Mouse (Mus musculus) brown adipose tissue, adult 24 weeks (tissue): ENCODE results near the gene Armc6. TPM values are rescaled to one million over a fixed set of nuclear protein-coding genes. Genes with fewer than 3 reads are reported as not detected.

Experiments used
- H3K27ac ChIP-seq: fragments of 200-500 bp; replicated peaks from 2 replicates; pipeline ENCODE4 v1.5.1; 2012; ENCODE audit warnings: low read depth, mild to moderate bottlenecking, low read length
- H3K4me1 ChIP-seq: fragments of 200-500 bp; 2 replicates; pipeline ENCODE4 v1.6.1; 2012; ENCODE audit warnings: low read length, mixed read lengths; ENCODE audit not compliant: control insufficient read depth, insufficient read depth, insufficient read length
- H3K4me3 ChIP-seq: fragments of 200-500 bp; 2 replicates; pipeline ENCODE4 v1.5.1; 2012; ENCODE audit warnings: low read depth, mild to moderate bottlenecking, low read length, moderate library complexity; ENCODE audit not compliant: insufficient read depth
- polyA plus RNA-seq: library from polyadenylated mRNA; stranded (reverse); fragments of >200 nt; gene quantifications from 2 replicates; pipeline ENCODE4 v1.2.4, GENCODE M21; 2012; ENCODE audit not compliant: missing spikeins, insufficient read depth, insufficient read length

Gene Armc6
- polyA plus RNA-seq, 1 experiment = 6.7 TPM

DNA sequence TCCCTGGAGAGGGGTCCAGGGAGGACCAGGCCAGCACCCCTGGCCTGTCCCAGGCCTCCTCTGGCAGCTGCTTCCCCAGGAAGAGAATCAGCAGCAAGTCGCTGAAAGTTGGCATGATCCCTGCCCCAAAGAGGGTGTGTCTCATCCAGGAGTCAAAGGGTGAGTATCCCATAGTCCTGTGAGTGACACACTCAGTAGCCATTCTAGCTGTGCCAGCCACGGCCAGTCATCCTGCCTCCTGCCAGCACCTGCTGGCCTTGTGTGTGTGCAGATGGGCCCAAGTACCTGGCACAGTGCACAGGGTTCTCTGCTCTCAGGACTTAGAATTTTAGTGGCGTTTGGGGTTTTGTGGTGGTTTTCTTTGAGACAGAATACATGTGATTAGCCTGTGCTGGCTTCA is 23.2 kb upstream of the Armc6 start:
- H3K4me3 ChIP-seq = no peak overlapping the region
- H3K27ac ChIP-seq = no peak overlapping the region
- no peaks in the 10 kb centered on the region for H3K4me1 ChIP-seq

DNA sequence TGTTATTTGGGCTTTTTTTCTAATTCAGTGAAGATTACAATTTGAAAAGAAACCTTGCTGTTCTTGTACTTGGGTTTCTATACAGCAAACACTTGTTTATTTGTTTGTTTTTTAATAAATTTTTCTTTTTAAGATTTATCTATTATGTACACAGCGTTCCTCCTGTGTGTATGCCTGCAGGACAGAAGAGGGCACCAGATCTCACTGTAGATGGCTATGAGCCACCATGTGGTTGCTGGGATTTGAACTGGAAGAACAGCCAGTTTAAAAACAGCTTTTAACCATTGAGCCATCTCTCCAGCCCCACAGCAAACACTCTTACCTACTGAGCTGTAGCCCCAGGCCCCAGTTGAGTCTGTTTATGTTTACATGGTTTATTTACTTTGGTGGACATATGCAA is 20.4 kb upstream of the Armc6 start:
- Histone ChIP-seq H3K4me1 (no peaks in the 10 kb centered on the region), H3K27ac (no peak overlapping the region), H3K4me3 (no peak overlapping the region)

DNA sequence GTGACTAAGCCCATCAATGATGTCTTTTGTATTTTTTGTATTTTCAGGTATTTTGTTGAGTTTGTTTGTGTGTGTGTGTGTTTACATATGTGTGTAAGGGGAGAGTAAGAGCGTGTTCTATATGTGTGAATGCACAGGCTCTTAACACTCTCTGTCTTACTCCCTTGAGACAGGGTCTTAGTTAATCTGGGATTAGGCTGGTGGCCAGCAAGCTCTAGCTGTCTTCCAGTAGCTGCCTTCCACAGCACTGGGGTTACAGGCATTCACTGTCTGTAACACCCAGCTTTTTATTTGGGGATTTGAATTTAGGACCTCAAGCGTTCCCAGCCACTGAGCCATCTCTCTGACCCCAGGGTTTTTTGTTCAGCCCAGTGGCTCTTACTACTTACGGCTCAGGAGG is 13.6 kb upstream of the Armc6 start:
- H3K27ac ChIP-seq = no peak overlapping the region
- no peak overlapping the region for H3K4me3 ChIP-seq
- no peaks in the 10 kb centered on the region for H3K4me1 ChIP-seq

DNA sequence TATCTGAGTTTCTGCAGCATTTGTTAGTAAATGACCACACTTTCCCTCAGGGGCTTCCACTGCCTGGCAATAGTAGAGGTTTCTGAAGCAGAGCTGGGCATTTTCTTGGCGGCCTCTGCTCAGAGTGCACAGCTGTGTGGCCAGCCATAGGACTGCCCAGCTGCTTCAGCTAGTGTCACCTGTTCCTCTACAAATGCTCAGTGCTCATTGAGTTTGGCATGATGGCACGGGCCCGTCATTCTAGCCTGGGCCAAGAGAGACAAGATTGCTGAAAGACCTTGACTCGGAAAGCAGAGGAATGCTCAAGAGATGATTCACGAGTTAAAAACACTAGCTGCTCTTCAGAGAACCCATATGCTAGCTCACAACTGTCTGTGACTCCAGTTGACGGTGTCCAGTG is 12.4 kb upstream of the Armc6 start:
- H3K27ac ChIP-seq = no peak overlapping the region
- H3K4me1 ChIP-seq = no peaks in the 10 kb centered on the region
- H3K4me3 ChIP-seq = no peak overlapping the region

DNA sequence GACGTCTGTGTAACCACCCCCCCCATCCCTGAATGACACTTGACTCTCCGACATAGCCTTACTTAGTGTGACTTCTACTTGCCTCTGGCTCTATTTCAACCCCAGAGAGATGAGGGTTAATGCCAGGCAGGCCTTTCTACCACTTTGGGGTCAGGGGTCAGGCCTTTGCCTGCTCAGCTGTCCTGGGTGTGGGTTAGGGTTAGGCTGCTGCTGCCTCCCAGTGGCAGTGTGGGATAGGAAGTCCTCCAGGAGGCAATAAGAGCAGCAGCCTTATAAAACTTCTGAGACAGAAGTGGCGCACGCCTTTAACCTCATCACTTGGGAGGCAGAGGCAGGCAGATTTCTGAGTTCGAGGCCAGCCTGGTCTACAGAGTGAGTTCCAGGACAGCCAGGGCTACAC is 6.4 kb upstream of the Armc6 start:
- no peaks in the 10 kb centered on the region for H3K4me1 ChIP-seq
- no peak overlapping the region for H3K27ac ChIP-seq
- H3K4me3 ChIP-seq = no peak overlapping the region

DNA sequence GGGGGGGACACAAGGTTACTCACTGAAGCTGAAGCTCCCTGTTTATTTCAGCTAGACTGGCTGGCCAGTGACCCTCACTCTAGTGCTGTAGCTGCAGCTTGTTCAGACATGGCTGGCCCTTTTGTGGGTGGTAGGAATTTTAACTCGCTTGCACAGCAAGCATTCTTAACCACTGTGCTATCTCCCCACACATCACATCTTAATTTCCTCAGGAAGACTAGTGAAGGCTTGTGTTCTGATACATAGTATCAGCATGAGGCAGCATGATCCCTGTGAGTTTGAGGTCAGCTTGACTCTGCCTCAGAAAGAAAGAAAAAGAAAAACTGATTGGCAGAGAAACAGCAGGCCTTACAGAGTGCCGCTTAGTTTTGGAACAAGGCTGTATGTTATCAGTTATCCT is 3.6 kb upstream of the Armc6 start:
- no peak overlapping the region for H3K27ac ChIP-seq
- no peak overlapping the region for H3K4me3 ChIP-seq
- H3K4me1 ChIP-seq = no peaks in the 10 kb centered on the region

DNA sequence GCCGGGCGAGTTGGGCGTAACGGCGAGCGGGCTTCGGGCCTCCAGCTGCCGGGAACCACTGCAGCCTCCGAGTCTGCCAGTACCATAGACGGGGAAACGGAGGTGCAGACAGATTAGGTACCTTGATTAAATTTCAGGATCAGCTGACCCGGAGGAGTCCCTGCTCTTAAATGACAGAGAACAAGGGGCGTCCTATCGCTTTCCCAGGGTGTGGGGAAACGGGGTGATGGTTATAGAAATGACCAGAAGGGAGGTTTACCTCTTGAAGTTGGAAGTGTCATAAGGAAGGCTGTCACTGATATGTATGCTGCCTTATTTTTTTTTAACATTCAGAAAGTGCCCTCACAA is 489 bp upstream of the Armc6 start:
- Histone ChIP-seq H3K4me3 (peak overlapping the region; percentile 60), H3K4me1 (no peaks in the 10 kb centered on the region), H3K27ac (no peak overlapping the region)

DNA sequence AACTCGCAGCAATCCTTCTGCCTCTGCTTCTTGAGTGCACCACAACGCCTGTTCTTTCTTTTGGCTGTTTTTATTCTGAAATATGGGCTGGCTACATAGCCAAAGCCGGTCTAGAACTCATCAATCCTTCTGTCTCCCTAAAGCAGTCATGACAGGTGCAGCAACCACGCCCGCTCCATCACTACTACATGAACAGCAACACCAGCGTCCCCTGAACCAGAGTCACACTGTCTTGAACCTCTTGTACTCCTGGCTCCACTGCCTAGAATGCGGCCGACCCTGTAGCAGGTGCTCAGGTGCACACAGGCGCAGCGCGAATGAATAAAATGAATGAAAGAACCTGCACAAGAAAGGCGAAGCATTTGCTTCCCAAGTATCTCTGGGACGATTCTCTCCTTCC is 660 bp downstream of the Armc6 start:
- H3K4me1 ChIP-seq = no peaks in the 10 kb centered on the region
- H3K4me3 ChIP-seq = peak overlapping the region; percentile 80
- H3K27ac ChIP-seq = no peak overlapping the region

DNA sequence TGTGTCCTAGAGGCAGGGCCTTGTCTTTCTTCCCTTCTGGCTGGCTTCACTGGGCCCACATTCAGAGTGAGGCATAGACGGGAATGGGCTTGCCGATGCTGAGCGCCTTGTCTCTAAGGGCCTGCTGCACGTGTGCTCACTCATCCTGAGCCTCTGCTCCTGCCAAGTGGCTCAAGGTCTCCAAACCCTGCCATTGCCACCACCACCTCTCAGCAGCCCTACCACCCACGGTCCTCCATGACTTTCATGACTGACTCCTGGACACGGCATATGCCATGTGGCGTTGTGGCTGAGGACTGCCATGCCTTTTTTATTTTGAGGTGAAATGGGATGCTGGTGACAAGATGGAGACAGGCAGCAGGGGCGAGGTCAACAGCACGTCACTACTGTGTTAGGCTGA is 3.4 kb downstream of the Armc6 start:
- H3K27ac ChIP-seq = no peak overlapping the region
- H3K4me1 ChIP-seq = no peaks in the 10 kb centered on the region
- no peak overlapping the region for H3K4me3 ChIP-seq

DNA sequence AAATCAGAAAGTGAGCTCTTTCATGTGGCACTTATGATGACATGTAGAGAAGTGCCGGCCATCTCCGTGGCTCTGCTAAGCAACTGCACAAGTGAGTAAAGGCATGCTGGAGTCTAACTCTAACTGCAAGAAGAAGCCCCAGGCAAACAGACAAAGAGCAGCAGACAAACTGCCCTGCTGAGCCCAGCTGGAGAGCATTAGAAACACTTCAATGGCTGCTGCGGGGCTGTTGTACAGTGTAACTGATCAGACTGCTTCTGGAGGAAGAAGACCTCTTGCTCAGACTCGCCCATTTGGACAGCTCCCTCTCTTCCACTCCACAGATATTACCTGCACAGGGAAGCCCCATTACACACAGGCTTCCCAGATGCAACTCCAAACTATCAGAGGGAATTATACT is 6.3 kb downstream of the Armc6 start:
- Histone ChIP-seq H3K27ac (no peak overlapping the region), H3K4me1 (peaks cover 3% of the 10 kb centered on the region; the same call in 1 of the 2 replicates), H3K4me3 (no peak overlapping the region)

DNA sequence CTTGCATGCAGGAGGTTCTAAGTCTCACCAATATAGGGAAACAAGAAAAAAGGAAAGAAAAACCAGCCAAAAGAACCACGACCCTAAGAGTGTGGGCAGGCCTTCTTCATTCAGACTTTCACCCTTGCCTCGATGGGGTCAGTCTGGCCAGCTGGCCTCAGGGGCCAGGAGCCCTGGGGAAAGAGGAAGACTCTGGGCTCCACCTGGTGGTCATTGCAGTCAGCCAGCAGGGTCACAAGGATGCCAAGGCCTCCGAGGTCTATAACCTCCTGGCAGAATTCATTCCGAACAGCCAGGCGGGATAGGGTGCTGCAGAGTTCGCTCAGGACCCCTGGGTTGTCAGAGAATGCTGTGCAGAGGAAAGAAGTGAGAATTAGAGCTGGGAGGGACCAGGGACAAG is 10.9 kb downstream of the Armc6 start:
- no peak overlapping the region for H3K4me3 ChIP-seq
- H3K27ac ChIP-seq = peak overlapping the region; percentile 90

DNA sequence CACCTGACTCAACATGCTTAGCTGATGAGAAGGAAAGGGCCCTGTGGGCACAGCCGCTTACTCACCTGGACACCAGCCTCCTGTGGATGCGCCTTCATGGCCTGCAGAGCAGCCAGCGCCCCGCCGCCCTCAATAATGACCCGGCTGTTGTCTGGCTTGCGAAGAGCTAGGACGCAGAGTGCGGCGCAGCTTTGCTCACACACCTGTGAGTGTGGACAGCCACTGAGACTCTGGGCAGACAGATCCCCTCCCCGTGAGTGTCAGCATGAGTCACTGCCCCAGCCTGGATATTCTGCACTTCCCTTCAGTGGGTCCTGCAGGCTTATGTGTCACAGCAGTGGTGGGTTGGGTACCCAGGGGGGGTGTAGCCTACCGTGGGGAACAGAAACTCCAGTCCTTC is 12.2 kb downstream of the Armc6 start:
- peak overlapping the region; percentile 90 for H3K27ac ChIP-seq
- peaks cover 28% of the 10 kb centered on the region for H3K4me1 ChIP-seq
- H3K4me3 ChIP-seq = no peak overlapping the region

More for the DNA sequence above, 10.9 kb downstream of the Armc6 start:
- H3K4me1 ChIP-seq = peaks cover 25% of the 10 kb centered on the region

DNA sequence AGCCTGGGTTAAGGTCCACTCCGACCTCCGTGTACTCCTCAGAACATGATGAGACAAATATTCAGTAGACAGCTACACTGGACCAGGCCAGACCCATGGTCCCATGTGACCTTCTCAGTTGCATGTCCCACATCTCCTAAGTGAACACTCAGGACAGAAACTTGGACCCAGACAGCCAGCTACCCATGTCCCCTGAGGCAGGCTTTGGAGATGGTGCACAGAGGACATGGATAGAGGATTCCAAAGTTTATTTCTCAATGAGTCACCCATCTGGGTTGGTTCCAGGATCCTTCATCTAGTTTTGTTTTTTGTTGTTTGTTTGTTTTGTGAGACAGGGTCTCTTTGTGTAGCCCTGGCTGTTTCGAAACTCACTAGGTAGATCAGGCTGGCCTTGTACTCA is 13.4 kb downstream of the Armc6 start:
- H3K4me3 ChIP-seq = no peak overlapping the region
- H3K27ac ChIP-seq = peak overlapping the region; percentile 98
- H3K4me1 ChIP-seq = peaks cover 28% of the 10 kb centered on the region

DNA sequence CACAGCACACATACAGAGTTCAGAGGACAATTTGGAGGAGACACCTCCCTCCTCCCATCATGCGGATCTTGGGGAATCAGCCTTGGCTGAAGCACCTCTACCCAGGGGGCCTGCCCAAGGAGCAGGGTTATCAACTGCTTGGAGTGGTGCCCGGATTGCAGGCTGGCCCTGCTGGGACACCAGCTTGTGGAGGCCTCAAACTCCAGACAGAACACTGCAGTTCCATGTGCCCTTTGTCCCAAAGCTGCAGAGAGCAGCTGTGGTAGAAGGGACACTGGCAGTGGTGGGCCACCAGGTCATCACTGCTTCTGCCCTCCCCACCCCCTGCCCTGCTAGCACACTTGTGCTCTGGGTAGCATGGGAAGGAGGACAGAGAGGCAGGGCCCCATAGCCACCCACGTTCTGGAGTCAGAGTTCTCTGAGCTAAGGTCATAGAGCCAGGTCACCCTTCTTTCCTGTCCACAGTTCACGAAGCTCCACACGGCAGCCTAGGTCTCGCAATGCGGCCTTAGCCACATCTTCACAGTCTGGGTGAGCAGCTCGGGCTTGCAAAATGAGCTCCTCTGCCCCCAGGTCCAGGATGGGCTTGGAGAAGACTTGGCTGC is 13.9 kb downstream of the Armc6 start:
- no peak overlapping the region for H3K4me3 ChIP-seq
- H3K27ac ChIP-seq = peak overlapping the region; percentile 100

DNA sequence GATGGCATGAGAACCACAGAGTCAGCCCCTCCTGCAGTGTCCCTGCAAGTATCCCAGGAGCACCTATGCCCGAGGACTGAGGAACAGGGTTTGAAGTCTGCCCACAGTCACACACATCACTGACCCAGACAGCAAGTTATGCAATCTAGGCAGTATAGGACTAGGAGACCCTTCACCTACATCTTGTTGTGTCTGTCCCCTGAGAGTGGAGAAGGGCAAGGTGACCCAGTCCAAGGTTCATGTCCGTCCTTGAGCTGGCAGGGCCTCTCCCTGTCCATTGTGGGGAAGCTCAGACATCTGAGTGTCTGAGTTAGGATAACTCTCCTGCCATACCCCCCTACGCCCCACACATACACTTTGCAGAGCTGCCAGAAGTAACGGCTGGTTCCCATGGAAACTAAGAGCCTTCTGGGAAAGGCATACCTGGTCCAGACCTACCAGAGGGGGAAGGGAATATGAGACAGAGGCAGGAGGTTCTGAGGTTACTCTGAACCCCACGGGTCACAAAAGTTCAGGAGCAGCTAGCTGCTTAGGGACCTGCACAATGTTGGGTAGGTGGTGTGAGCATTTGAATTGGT is 15.1 kb downstream of the Armc6 start:
- Histone ChIP-seq H3K4me1 (peaks cover 29% of the 10 kb centered on the region), H3K27ac (peak overlapping the region; percentile 100), H3K4me3 (no peak overlapping the region)

More for the DNA sequence above, 13.9 kb downstream of the Armc6 start:
- peaks cover 32% of the 10 kb centered on the region for H3K4me1 ChIP-seq

DNA sequence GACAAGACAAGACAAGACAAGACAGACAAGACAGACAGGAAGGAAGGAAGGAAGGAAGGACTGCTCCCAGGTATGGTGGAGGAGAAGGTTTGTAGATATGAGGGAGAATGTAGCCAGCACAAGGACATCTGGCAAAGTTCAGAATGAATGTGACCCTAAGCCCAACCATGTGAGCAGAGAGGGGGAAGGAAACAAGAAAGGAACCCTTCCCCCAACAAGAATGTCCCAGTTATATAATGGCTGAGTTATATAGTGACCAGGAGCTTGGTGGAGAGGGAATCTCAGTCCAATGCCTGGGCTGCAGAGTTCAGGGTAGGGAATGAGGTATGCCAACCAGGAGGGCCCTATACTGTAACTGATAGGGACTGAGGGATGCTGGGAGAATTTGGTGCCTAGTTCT is 16.8 kb downstream of the Armc6 start:
- Histone ChIP-seq H3K27ac (peak overlapping the region; percentile 92), H3K4me1 (peaks cover 27% of the 10 kb centered on the region), H3K4me3 (no peak overlapping the region)
